Mouse (Mus musculus): ENCODE results near the gene Trafd1.

DNA sequence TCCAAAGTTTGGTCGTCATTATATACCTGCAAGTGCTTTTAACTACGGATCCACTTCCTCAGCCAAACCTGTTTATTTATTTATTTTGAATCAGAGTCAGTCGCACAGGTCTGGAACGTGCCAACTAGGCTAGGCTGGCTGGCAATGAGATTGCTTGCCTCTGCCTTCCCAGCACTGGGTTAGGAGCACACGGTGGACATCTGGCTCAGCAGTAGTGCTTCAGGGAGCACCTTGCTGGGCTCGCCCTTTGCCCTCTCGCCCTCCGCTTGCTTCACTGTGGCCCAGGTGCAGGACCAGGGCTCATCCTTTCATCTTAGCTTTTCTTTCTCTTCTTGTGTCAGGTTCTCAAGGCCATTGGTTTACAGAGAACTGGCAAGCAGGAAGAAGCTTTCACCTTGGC, 22.4 kb upstream of the Trafd1 start:
- no peak for TF ChIP-seq CTCF (IDR thresholded peaks at IDR 0.05; ENCODE audit: control insufficient read depth, insufficient read depth, low read length)
- no peak for TF ChIP-seq POLR2A (IDR thresholded peaks at IDR 0.05; ENCODE audit: borderline replicate concordance, control insufficient read depth, low read depth, low read length)

All from bone marrow, adult 2 months (tissue).